Mouse (Mus musculus) urinary bladder, postnatal 4 days (tissue): ENCODE results near the gene 1810010H24Rik.
A peak's percentile ranks its signal among the peaks of the same experiment; 100 is the strongest.
"Not testable (repeated sequence)": the region's sequence is repeated elsewhere in the genome, so short reads cannot be mapped to it uniquely, and the experiment has no call there.

Source experiments
- DNase-seq, 2 experiments: peaks; one replicate each; pipeline ENCODE4 v3.0.0; 2021 to 2022; ENCODE audit warnings: low spot score in 2 of 2

1810010H24Rik gene

GRCm38 (mm10) chr11:107025411-107026321 is at the start of gene 1810010H24Rik:
TSS of gene 1810010H24Rik (plus strand) at chr11:107025681.
- DNase-seq = no peak

DNA sequence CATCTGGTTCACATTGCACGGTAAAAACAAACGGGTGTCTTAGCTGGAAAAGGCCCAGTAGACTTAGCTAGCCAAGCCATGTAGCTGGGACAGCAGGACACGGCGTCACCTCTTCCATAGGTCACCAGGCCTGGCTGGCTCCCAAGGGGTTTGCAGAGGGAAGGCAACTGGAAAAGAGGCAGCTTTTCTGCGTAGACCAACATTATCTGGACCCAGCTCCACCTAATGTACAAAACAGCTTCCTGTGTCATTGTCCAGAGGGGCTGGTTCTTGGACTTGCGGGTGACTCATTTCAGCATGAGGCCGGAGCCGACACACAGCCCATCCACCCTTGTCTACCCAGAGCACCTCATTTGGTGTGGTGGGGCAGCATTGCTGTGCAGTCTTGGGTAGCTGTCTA is 49.3 kb upstream of the 1810010H24Rik start:
- peak; percentile 46 to 67 for DNase-seq

- no peak for DNase-seq
These were observed 45.0 kb upstream of the 1810010H24Rik start for GRCm38 (mm10) chr11:106980455-106980854.

DNA sequence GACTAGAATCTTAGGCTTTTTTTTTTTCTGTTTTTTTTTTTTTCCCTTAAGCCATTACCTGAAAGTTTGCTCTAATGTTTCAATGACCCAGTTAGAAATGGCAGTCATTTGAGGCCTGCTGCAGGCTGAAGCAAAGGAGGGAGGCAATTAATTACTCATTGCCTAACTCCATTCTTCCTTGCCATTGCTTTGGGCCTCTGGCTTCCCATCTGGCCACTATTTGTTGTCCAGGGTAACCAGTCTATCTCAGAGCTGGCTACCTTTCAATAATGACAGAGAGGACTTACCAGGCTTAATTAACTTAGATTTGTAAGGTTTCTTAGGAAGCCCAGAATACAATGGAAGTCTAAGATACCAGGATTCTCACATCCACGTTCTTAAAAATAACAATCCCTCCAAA is 43.7 kb upstream of the 1810010H24Rik start:
- DNase-seq = no peak

- DNase-seq = no peak
These were observed 43.1 kb upstream of the 1810010H24Rik start for GRCm38 (mm10) chr11:106982351-106982750.

- not testable (repeated sequence) for DNase-seq
These were observed 39.4 kb upstream of the 1810010H24Rik start for GRCm38 (mm10) chr11:106985979-106986604.

DNA sequence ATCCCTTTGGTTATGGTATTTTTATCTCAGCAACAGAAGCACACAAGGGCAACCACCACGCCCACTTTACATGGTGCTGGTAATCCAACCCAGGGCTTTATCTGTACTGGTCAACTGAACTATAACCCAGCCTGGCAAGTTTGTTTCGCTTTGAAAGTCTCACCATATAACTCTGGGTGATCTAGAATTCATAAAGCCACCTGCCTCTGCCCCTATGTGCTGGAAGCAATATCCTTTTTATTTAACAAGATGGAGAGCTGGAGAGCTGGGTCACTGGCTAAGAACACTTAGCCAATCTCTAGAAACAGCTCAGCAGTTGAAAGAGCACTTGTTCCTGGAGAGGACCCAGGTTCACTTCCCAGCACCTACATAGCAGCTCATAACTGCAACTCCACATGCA is 38.1 kb upstream of the 1810010H24Rik start:
- no peak for DNase-seq

GRCm38 (mm10) chr11:106994246-106995085 is 31.0 kb upstream of the 1810010H24Rik start:
- no peak for DNase-seq

- not testable (repeated sequence) for DNase-seq
These were observed 29.0 kb upstream of the 1810010H24Rik start for GRCm38 (mm10) chr11:106996492-106996891.

GRCm38 (mm10) chr11:106997976-106998375 is 27.5 kb upstream of the 1810010H24Rik start:
- DNase-seq = no peak

GRCm38 (mm10) chr11:106998651-106999150 is 26.8 kb upstream of the 1810010H24Rik start:
- no peak for DNase-seq

- DNase-seq = peak; percentile 85 to 92
These were observed 26.1 kb upstream of the 1810010H24Rik start, which contains the start of gene Kpna2 for GRCm38 (mm10) chr11:106999151-106999948. TSS of gene Kpna2 (minus strand) at chr11:106999541.

- DNase-seq = no peak
These were observed 25.4 kb upstream of the 1810010H24Rik start for GRCm38 (mm10) chr11:106999949-107000513.

DNA sequence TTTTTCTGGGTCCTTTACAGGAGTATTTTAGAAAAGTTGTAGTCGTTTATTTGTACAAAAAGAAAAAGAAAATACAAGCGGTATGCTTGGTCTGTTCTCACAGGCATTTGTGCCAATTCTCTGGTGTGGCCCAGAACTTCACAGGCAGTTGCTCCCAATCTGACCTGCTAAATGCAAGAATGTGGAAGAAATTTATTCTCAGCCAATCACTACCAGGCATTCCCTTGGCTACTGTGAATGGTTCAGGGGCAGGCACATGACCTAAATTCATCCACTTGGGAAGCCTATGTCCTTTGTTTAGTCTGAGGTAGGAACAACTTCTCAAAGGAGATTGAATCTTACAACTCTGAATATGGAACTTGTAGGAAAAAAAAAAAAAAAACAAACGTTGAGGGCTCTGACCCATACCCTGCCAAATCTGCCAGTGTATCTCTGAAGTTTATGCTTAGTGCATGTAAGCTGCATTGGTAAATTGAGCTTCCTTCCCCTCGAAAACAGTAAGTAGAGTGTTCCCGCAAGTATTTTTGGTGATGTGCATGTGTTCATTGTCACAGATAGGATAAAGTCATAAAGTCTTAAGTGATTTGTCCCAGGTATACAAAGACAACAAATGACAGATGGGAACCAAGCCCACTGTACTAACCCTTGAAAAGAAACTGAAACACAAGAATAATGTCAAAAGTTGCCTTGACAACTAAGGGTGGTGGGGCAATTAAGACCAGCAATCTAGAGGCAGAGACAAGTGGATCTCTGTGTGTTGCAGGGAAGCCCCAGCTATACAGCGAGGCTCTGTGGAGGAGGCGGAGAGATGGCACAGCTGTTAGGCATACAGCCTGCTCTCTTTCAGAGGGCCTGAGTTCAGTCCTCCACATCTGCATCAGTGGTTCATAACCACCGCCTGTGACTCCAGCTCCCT is 23.5 kb upstream of the 1810010H24Rik start:
- no peak for DNase-seq

DNA sequence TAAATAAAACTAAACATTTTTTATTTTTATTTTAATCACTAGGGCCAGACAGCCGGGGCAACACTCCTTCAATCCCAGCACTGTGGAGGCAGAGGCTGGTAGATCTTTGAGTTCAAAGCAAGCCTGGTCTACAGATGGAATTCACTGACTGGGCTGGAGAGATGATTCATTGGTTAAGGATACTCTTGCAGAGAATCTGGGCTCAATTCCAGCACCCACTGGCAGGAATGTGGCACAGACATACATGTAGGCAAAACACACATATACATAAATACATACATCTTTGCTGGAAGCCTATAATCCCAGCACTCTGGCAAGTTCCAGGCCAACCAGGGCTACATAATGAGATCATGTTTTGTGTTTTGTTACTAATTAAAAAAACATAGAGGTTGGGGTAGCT is 19.9 kb upstream of the 1810010H24Rik start:
- DNase-seq = no peak

DNA sequence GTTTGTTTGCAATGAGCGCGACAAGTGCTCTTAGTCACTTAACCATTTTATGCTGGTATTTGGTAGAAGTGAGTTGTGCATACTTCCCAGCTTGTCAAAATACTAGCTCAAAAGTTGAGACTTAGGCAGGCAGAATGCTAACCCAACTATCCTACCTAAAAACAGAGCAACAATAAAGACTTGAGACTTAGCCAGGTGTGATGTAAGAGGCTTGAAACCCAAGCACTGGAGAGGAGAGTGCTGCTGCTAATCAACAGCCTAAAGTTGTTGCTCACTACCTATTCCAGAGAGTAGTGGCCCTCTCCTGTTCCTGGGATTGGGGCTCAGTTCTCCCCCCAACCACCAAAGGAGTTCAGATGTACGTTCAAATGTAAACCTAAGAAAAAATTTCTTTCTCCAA is 15.0 kb upstream of the 1810010H24Rik start:
- DNase-seq = no peak

DNA sequence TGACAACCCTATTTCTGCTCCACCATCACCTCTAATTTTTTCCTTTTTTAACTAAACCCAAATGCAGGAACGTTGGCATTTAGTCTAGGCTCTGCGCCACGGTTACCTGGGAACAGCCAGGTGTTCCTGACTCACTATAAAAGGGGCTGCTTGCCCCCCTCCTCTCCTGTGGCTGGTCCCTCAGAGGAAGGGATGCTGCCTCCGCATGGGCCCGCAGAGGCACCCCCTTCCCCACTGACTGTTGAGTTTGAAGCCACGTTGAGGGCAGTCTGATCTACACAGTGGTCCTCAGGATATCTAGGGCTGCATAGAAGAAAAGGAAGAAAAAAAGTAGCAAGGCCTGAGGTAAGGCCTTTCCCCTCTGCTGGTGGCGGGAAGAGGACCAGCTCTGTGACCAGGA is 14.3 kb upstream of the 1810010H24Rik start:
- no peak for DNase-seq

DNA sequence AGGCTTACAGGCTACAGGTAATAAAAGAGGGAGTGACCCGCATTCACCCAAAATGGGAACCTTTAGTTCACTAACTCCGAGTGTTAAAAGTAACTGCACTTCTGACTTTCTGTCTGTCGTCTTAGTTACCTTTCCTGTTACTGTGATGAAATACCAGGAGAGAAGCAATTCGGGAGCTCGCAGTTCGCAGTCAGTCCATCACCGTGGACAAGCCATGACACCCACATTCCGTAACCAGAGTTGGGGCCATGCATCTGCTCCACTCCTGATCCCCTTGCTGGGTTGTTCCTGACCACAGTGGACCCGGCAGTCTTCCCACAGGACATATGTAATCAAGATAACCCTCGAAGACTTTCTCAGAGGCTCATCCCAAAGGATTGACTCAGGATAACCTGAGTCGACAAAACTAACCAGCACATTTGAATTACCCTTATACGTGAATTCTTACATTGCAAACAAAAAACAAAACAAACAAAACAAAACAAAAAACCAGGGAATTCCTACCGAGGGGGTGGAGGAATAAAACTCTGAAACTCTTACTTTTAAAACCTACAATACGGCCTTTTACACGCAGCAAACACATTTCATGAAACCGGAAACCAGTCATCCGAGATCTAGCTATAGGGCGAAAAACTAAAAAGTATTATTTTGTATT is 13.7 kb upstream of the 1810010H24Rik start:
- DNase-seq = no peak
